Comparison of ENCODE assay signal across 8 mouse cellular contexts in the genomic region with DNA sequence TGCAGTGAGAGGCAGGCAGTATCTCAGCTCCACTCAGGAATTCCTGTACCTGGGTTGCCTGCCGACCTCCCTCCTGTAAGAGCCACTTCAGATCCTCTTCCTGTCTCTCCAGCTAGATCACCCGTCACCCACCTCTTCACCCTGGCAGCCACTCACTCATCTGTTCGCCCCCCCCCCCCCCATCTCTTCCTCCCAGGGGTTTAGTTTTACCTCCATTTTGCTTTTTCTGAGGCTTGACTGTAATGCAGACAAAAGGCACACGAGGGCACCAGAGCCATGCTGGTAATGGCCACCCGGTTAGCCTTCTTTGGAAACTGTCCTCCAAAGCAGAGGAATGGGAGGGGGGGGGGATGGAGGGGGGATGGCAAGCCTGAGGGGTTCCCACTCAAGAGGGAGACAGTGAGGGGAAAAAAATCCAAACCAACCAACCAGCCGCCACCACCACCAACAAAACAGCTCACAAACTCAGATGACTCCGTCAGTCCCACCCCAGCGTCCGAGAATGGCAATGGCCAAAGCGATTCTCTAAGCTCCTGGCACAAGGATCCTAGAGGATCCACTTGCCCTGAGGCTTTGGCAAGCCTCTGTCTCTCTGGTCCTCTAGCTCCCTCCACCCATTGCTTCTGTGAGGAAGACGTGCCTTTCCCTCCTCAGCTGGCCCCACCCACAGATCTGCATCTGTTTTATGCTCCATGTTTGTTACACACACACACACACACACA. TPM values are rescaled to one million over a fixed set of nuclear protein-coding genes. Genes with fewer than 3 reads are reported as not detected.
DNase-seq lines count a peak whose midpoint lies in the region; ATAC-seq and TF ChIP-seq lines count a peak whose summit lies in the region.

No protein-coding gene starts in this region.

- H3K9me3 ChIP-seq in E14TG2a.4 (ENCODE audit: low read length), result no peaks in the 10 kb centered on the region
- H3K9me3 ChIP-seq in forebrain, embryonic 11.5 days (ENCODE audit: control insufficient read depth, low read length), result no peaks in the 10 kb centered on the region
- no peaks in the 10 kb centered on the region for H3K9me3 ChIP-seq in heart, postnatal 0 days (replicated peaks; ENCODE audit: control insufficient read depth, low read length)
- H3K9me3 ChIP-seq in liver, postnatal 0 days (ENCODE audit: low read length), result no peaks in the 10 kb centered on the region; the same call in 1 of the 2 replicates
- no peaks in the 10 kb centered on the region for H3K9me3 ChIP-seq in neural tube, embryonic 13.5 days

- H3K27me3 ChIP-seq in E14TG2a.4 (ENCODE audit: insufficient read depth, low read length), result 0 out of 2 replicates have a peak, but pooled peaks cover 4% of the 10 kb centered on the region
- no peaks in the 10 kb centered on the region for H3K27me3 ChIP-seq in forebrain, embryonic 11.5 days (ENCODE audit: control insufficient read depth, insufficient read depth, low read length)
- no peaks in the 10 kb centered on the region for H3K27me3 ChIP-seq in heart, postnatal 0 days (ENCODE audit: control insufficient read depth, insufficient read depth, low read length)
- H3K27me3 ChIP-seq in liver, postnatal 0 days (ENCODE audit: insufficient read depth, low read length), result peaks cover 12% of the 10 kb centered on the region; the same call in 1 of the 2 replicates
- no peaks in the 10 kb centered on the region; the same call in 1 of the 2 replicates for H3K27me3 ChIP-seq in neural tube, embryonic 13.5 days

- peak; percentile 55 for TF ChIP-seq CTCF in E14TG2a.4 (conservative IDR thresholded peaks at IDR 0.05; ENCODE audit: low read length)
- peak; percentile 92 for TF ChIP-seq CTCF in heart, postnatal 0 days (IDR thresholded peaks at IDR 0.05; ENCODE audit: low read depth)
- TF ChIP-seq CTCF in liver, postnatal 0 days (IDR thresholded peaks at IDR 0.05; ENCODE audit: low read depth), result peak; percentile 85

- no peak for TF ChIP-seq EP300 in heart, postnatal 0 days (IDR thresholded peaks at IDR 0.05; ENCODE audit: low read depth)
- TF ChIP-seq EP300 in liver, postnatal 0 days (IDR thresholded peaks at IDR 0.05; ENCODE audit: low read depth), result no peak

- H3K9ac ChIP-seq in forebrain, embryonic 11.5 days (ENCODE audit: low read length), result 0 out of 2 replicates have a peak overlapping the region, but pooled peaks have one; percentile 20
- H3K9ac ChIP-seq in heart, postnatal 0 days (replicated peaks; ENCODE audit: low read depth, low read length), result no peak overlapping the region
- no peak overlapping the region for H3K9ac ChIP-seq in liver, postnatal 0 days (replicated peaks)
- H3K9ac ChIP-seq in neural tube, embryonic 13.5 days, result peak overlapping the region; percentile 47

- H3K4me3 ChIP-seq in E14TG2a.4 (replicated peaks; ENCODE audit: low read length), result peak overlapping the region; percentile 23; the same call in 1 of the 2 replicates
- no peak overlapping the region for H3K4me3 ChIP-seq in forebrain, embryonic 11.5 days (ENCODE audit: low read depth, low read length)
- no peak overlapping the region for H3K4me3 ChIP-seq in heart, postnatal 0 days (ENCODE audit: low read depth, low read length)
- H3K4me3 ChIP-seq in liver, postnatal 0 days (ENCODE audit: low read depth, low read length), result no peak overlapping the region
- no peak overlapping the region; the same call in 1 of the 2 replicates for H3K4me3 ChIP-seq in neural tube, embryonic 13.5 days

- peak; percentile 36; the same call in 1 of the 2 replicates for ATAC-seq in forebrain, embryonic 11.5 days (replicated peaks; ENCODE audit: low FRiP score)
- peak; percentile 18; the same call in 1 of the 2 replicates for ATAC-seq in heart, postnatal 0 days (ENCODE audit: insufficient read depth, low read depth)
- ATAC-seq in liver, postnatal 0 days, result no peak
- peak; percentile 64 for ATAC-seq in neural tube, embryonic 13.5 days (ENCODE audit: low read depth)

- WGBS in forebrain, embryonic 11.5 days, result 19% methylated on average over 11 of the region's 11 CpGs
- 32% methylated on average over 11 of the region's 11 CpGs for WGBS in heart, postnatal 0 days
- 34% methylated on average over 11 of the region's 11 CpGs for WGBS in liver, postnatal 0 days (ENCODE audit: insufficient replicate concordance)
- WGBS in neural tube, embryonic 13.5 days, result 28% methylated on average over 11 of the region's 11 CpGs

- no peak overlapping the region for H3K27ac ChIP-seq in forebrain, embryonic 11.5 days (ENCODE audit: low read depth, low read length)
- H3K27ac ChIP-seq in heart, postnatal 0 days (ENCODE audit: low read depth), result no peak overlapping the region
- H3K27ac ChIP-seq in liver, postnatal 0 days (ENCODE audit: low read depth), result no peak overlapping the region
- H3K27ac ChIP-seq in neural tube, embryonic 13.5 days (replicated peaks), result no peak overlapping the region

- no peaks in the 10 kb centered on the region for H3K36me3 ChIP-seq in E14TG2a.4 (ENCODE audit: insufficient read depth, low read length)
- no peaks in the 10 kb centered on the region for H3K36me3 ChIP-seq in forebrain, embryonic 11.5 days (ENCODE audit: control insufficient read depth, insufficient read depth, low read length)
- H3K36me3 ChIP-seq in heart, postnatal 0 days (replicated peaks; ENCODE audit: control insufficient read depth, insufficient read depth, low read length), result peaks cover 2% of the 10 kb centered on the region; the same call in 1 of the 2 replicates
- peaks cover 12% of the 10 kb centered on the region; the same call in 1 of the 2 replicates for H3K36me3 ChIP-seq in liver, postnatal 0 days (replicated peaks; ENCODE audit: insufficient read depth, low read length)
- no peaks in the 10 kb centered on the region for H3K36me3 ChIP-seq in neural tube, embryonic 13.5 days

- 0 out of 2 replicates have a peak overlapping the region, but pooled peaks have one; percentile 18 for H3K4me2 ChIP-seq in forebrain, embryonic 11.5 days (ENCODE audit: low read depth, low read length, severe bottlenecking)
- no peak overlapping the region for H3K4me2 ChIP-seq in heart, postnatal 0 days (ENCODE audit: low read depth, low read length)
- no peak overlapping the region for H3K4me2 ChIP-seq in liver, postnatal 0 days (ENCODE audit: low read depth, low read length)
- H3K4me2 ChIP-seq in neural tube, embryonic 13.5 days, result peak overlapping the region; percentile 13; the same call in 1 of the 2 replicates

- peaks cover 71% of the 10 kb centered on the region for H3K4me1 ChIP-seq in E14TG2a.4 (replicated peaks; ENCODE audit: low read depth, low read length)
- H3K4me1 ChIP-seq in forebrain, embryonic 11.5 days (replicated peaks; ENCODE audit: control insufficient read depth, insufficient read depth, low read length), result peaks cover 17% of the 10 kb centered on the region; the same call in 1 of the 2 replicates
- peaks cover 22% of the 10 kb centered on the region for H3K4me1 ChIP-seq in heart, postnatal 0 days (ENCODE audit: control insufficient read depth, insufficient read depth)
- peaks cover 10% of the 10 kb centered on the region; the same call in 1 of the 2 replicates for H3K4me1 ChIP-seq in liver, postnatal 0 days (ENCODE audit: insufficient read depth)
- H3K4me1 ChIP-seq in neural tube, embryonic 13.5 days (replicated peaks), result peaks cover 36% of the 10 kb centered on the region

- DNase-seq in adrenal gland, postnatal 14 days, result peak; percentile 74
- peak; percentile 84 for DNase-seq in forebrain, embryonic 11.5 days (ENCODE audit: low spot score)
- DNase-seq in heart, postnatal 0 days (ENCODE audit: low spot score), result peak; percentile 68
- DNase-seq in kidney, postnatal 14 days, result peak; percentile 78
- DNase-seq in liver, postnatal 0 days, result peak; percentile 76
- peak; percentile 62 to 67 for DNase-seq in thymus, postnatal 36 days

RNA-seq across cellular contexts. Expression of a gene that starts 9.8 kb away (rescaled TPM):
- total RNA-seq in adrenal gland, postnatal 14 days (2021), result 449 and 529 TPM in 2 replicates
- 79.4 and 87.0 TPM in 2 replicates for polyA plus RNA-seq in forebrain, embryonic 11.5 days (2014; fragmentation: Nextera tagmentation; extraction: Ambion mirVana)
- 136 and 190 TPM in 2 replicates for total RNA-seq in heart, postnatal 0 days (2014; rRNA removed; ENCODE audit: low replicate concordance)
- polyA plus RNA-seq in heart, postnatal 0 days (2015; fragmentation: Nextera tagmentation; extraction: Ambion mirVana), result 60.9 and 70.1 TPM in 2 replicates
- polyA plus RNA-seq in liver, postnatal 0 days (2015; fragmentation: Nextera tagmentation; extraction: Ambion mirVana), result 40.0 and 41.0 TPM in 2 replicates
- polyA plus RNA-seq in neural tube, embryonic 13.5 days (2015; fragmentation: Nextera tagmentation; extraction: Ambion mirVana), result 69.4 and 77.5 TPM in 2 replicates

Comparison
In these comparisons a context has a peak if more than half of its experiments do, and no peak if none do; other contexts are left out.
1. H3K4me2 ChIP-seq: peak in forebrain, embryonic 11.5 days (single experiment) and neural tube, embryonic 13.5 days (single experiment); none in heart, postnatal 0 days (single experiment) and liver, postnatal 0 days (single experiment).
2. H3K9ac ChIP-seq: peak in forebrain, embryonic 11.5 days (single experiment) and neural tube, embryonic 13.5 days (single experiment); none in heart, postnatal 0 days (single experiment) and liver, postnatal 0 days (single experiment).
3. Peak in every context shown above with its lines, with median percentiles within 50 percentile points of each other: CTCF ChIP-seq and DNase-seq.